Mouse (Mus musculus) thymus, adult 2 months (tissue): ENCODE measurements around the gene Oxld1.

Source experiments
- CTCF ChIP-seq: fragments of 200-500 bp; IDR thresholded peaks from 2 replicates; pipeline ENCODE4 v1.5.1; 2012; ENCODE audit warnings: mild to moderate bottlenecking, control low read depth, low read length, moderate library complexity, borderline replicate concordance; ENCODE audit not compliant: control insufficient read depth, poor library complexity, insufficient read depth; ENCODE audit errors: extremely low read depth
- POLR2A ChIP-seq: fragments of 200-500 bp; IDR thresholded peaks from 2 replicates; pipeline ENCODE4 v1.6.1; 2012; ENCODE audit warnings: mild to moderate bottlenecking, low read length, control low read depth, moderate library complexity; ENCODE audit not compliant: control insufficient read depth, poor library complexity, insufficient read depth; ENCODE audit errors: extremely low read depth

GRCm38 (mm10) chr11:120472052-120472451 is 14.2 kb upstream of the Oxld1 start:
- TF ChIP-seq CTCF: no peak
- TF ChIP-seq POLR2A: no peak
